Mouse (Mus musculus) spleen, adult 2 months (tissue): Measurements from ENCODE around the gene Cacna1e.

Experiments
- CTCF ChIP-seq: fragments of 200-500 bp; IDR thresholded peaks from 2 replicates; pipeline ENCODE4 v1.5.1; 2011; ENCODE audit warnings: mild to moderate bottlenecking, inconsistent platforms; ENCODE audit not compliant: insufficient read depth, insufficient read length, insufficient replicate concordance; ENCODE audit errors: extremely low read depth
- POLR2A ChIP-seq: fragments of 200-500 bp; IDR thresholded peaks from 2 replicates; pipeline ENCODE4 v1.6.1; 2011; ENCODE audit warnings: low read depth, low read length, inconsistent platforms

GRCm38 (mm10) chr1:154578748-154579147 lies 305.6 kb downstream of the Cacna1e start:
- TF ChIP-seq CTCF (no peak), POLR2A (no peak)
